Mouse (Mus musculus) lung, postnatal 0 days (tissue): ENCODE data around the gene Utf1. TPM values are rescaled to one million over a fixed set of nuclear protein-coding genes. Genes with fewer than 3 reads are reported as not detected.

Source experiments
- ATAC-seq: fragments of 200-750 bp; cut with Nextera tagmentation; 2 replicates; pipeline ENCODE4 v1.8.0; 2017; ENCODE audit warnings: moderate library complexity
- DNase-seq: peaks from one replicate; pipeline ENCODE4 v3.0.0-alpha.2; 2016; ENCODE audit warnings: low spot score
- H3K27ac ChIP-seq: fragments of 300-500 bp; sonication (generic); 2 replicates; pipeline ENCODE4 v1.5.1; 2014; ENCODE audit warnings: antibody characterized with exemption, mild to moderate bottlenecking, low read length, mixed read lengths
- H3K27me3 ChIP-seq: fragments of 300-500 bp; sonication (generic); replicated peaks from 2 replicates; pipeline ENCODE4 v1.6.1; 2014; ENCODE audit warnings: low read length, mixed read lengths; ENCODE audit not compliant: insufficient read depth
- H3K36me3 ChIP-seq: fragments of 300-500 bp; sonication (generic); 2 replicates; pipeline ENCODE4 v1.6.1; 2014; ENCODE audit warnings: low read length, mixed read lengths; ENCODE audit not compliant: insufficient read depth
- H3K4me1 ChIP-seq: fragments of 300-500 bp; sonication (generic); 2 replicates; pipeline ENCODE4 v1.6.1; 2014; ENCODE audit warnings: antibody characterized with exemption, low read depth, low read length, mixed read lengths; ENCODE audit not compliant: insufficient read depth
- H3K4me2 ChIP-seq: fragments of 300-500 bp; sonication (generic); replicated peaks from 2 replicates; pipeline ENCODE4 v1.6.1; 2014; ENCODE audit warnings: low read depth, mild to moderate bottlenecking, low read length, moderate library complexity, mixed read lengths
- H3K4me3 ChIP-seq: fragments of 300-500 bp; sonication (generic); 2 replicates; pipeline ENCODE4 v1.5.1; 2014; ENCODE audit warnings: low read depth, low read length
- H3K9ac ChIP-seq: fragments of 300-500 bp; sonication (generic); replicated peaks from 2 replicates; pipeline ENCODE4 v1.6.1; 2014; ENCODE audit warnings: low read depth, mild to moderate bottlenecking
- H3K9me3 ChIP-seq: fragments of 300-500 bp; sonication (generic); 2 replicates; pipeline ENCODE4 v1.6.1; 2016; ENCODE audit warnings: low read length, mixed read lengths
- CTCF ChIP-seq: IDR thresholded peaks from 2 replicates; pipeline ENCODE4 v1.5.1; 2016; ENCODE audit warnings: antibody characterized with exemption, mild to moderate bottlenecking
- EP300 ChIP-seq: IDR thresholded peaks from 2 replicates; pipeline ENCODE4 v1.6.1; 2016; ENCODE audit warnings: antibody characterized with exemption, mild to moderate bottlenecking, control low read depth
- WGBS: fragments of 180-500 bp; shearing (Covaris S2); extraction: QIAGEN DNeasy Blood & Tissue Kit; methylation state at CpG from one replicate; pipeline ENCODE4 v1.1.7; 2014; 5-methylcytosine and 5-hydroxymethylcytosine counted together
- polyA plus RNA-seq: library from polyadenylated mRNA; unstranded; fragments of >200 nt; fragmentation: Nextera tagmentation; extraction: Ambion mirVana; gene quantifications from 2 replicates; pipeline ENCODE4 v1.2.1, GENCODE M21; 2015

Gene Utf1
- polyA plus RNA-seq, 1 experiment from 2014 or later, result not detected

GRCm38 (mm10) chr7:139946032-139946431, 2.4 kb downstream of the Utf1 start:
- DNase-seq, result no peak
- TF ChIP-seq CTCF, result no peak
- TF ChIP-seq EP300, result no peak
- Histone ChIP-seq H3K9ac (no peak overlapping the region), H3K9me3 (no peaks in the 10 kb centered on the region), H3K4me2 (no peak overlapping the region), H3K27ac (no peak overlapping the region), H3K36me3 (no peaks in the 10 kb centered on the region), H3K4me3 (no peak overlapping the region), H3K4me1 (no peaks in the 10 kb centered on the region; the same call in 1 of the 2 replicates), H3K27me3 (peaks cover 22% of the 10 kb centered on the region)
- ATAC-seq, result no peak
- WGBS, result 43% methylated on average over 5 of the region's 5 CpGs

- Histone ChIP-seq H3K27ac (peak overlapping the region; percentile 47; the same call in 1 of the 2 replicates), H3K9me3 (no peaks in the 10 kb centered on the region), H3K4me2 (peak overlapping the region; percentile 89), H3K36me3 (no peaks in the 10 kb centered on the region), H3K4me3 (peak overlapping the region; percentile 61), H3K9ac (peak overlapping the region; percentile 51), H3K27me3 (no peaks in the 10 kb centered on the region; the same call in none of the 2 replicates), H3K4me1 (no peaks in the 10 kb centered on the region)
- WGBS, result 2% methylated on average over 15 of the region's 15 CpGs
- DNase-seq (peak; percentile 85), ATAC-seq (peak; percentile 84)
- TF ChIP-seq CTCF (peak; percentile 71), EP300 (no peak)
These were observed 6.3 kb downstream of the Utf1 start for GRCm38 (mm10) chr7:139949893-139950282.

GRCm38 (mm10) chr7:139950283-139950971, 6.8 kb downstream of the Utf1 start:
- 2% methylated on average over 33 of the region's 33 CpGs for WGBS
- H3K9me3 ChIP-seq, result no peaks in the 10 kb centered on the region
- peak overlapping the region; percentile 51 for H3K9ac ChIP-seq
- no peaks in the 10 kb centered on the region for H3K36me3 ChIP-seq
- H3K27me3 ChIP-seq, result no peaks in the 10 kb centered on the region; the same call in none of the 2 replicates
- DNase-seq (peak; percentile 65), ATAC-seq (peak; percentile 79)
- TF ChIP-seq CTCF (no peak), EP300 (no peak)
- H3K27ac ChIP-seq, result peak overlapping the region; percentile 47
- peak overlapping the region; percentile 89 for H3K4me2 ChIP-seq
- H3K4me1 ChIP-seq, result no peaks in the 10 kb centered on the region
- H3K4me3 ChIP-seq, result peak overlapping the region; percentile 61

GRCm38 (mm10) chr7:139951079-139951478, 7.5 kb downstream of the Utf1 start:
- Histone ChIP-seq H3K36me3 (no peaks in the 10 kb centered on the region), H3K9me3 (no peaks in the 10 kb centered on the region), H3K4me1 (no peaks in the 10 kb centered on the region), H3K9ac (no peak overlapping the region), H3K27ac (peak overlapping the region; percentile 47; the same call in 1 of the 2 replicates), H3K4me3 (peak overlapping the region; percentile 61), H3K4me2 (peak overlapping the region; percentile 89), H3K27me3 (no peaks in the 10 kb centered on the region; the same call in 1 of the 2 replicates)
- ATAC-seq, result peak; percentile 62
- DNase-seq, result peak; percentile 78
- no peak for TF ChIP-seq CTCF
- no peak for TF ChIP-seq EP300
- 3% methylated on average over 16 of the region's 16 CpGs for WGBS

- Histone ChIP-seq H3K36me3 (no peaks in the 10 kb centered on the region), H3K4me3 (no peak overlapping the region), H3K9me3 (no peaks in the 10 kb centered on the region), H3K4me1 (no peaks in the 10 kb centered on the region), H3K4me2 (no peak overlapping the region), H3K27me3 (no peaks in the 10 kb centered on the region), H3K27ac (no peak overlapping the region), H3K9ac (no peak overlapping the region)
- DNase-seq, result no peak
- TF ChIP-seq CTCF (no peak), EP300 (no peak)
- no peak for ATAC-seq
- 63% methylated on average over 6 of the region's 6 CpGs for WGBS
These were observed 8.5 kb downstream of the Utf1 start for GRCm38 (mm10) chr7:139951991-139952633.

GRCm38 (mm10) chr7:139955505-139955904, 11.9 kb downstream of the Utf1 start:
- H3K27ac ChIP-seq, result no peak overlapping the region
- ATAC-seq, result no peak
- no peaks in the 10 kb centered on the region for H3K4me1 ChIP-seq
- WGBS, result 88% methylated on average over 4 of the region's 4 CpGs
- no peak overlapping the region for H3K9ac ChIP-seq
- H3K27me3 ChIP-seq, result no peaks in the 10 kb centered on the region
- no peak for TF ChIP-seq EP300
- no peak for TF ChIP-seq CTCF
- DNase-seq, result no peak
- no peaks in the 10 kb centered on the region for H3K36me3 ChIP-seq
- no peaks in the 10 kb centered on the region for H3K9me3 ChIP-seq
- H3K4me2 ChIP-seq, result no peak overlapping the region
- no peak overlapping the region for H3K4me3 ChIP-seq
